Mouse (Mus musculus) kidney, embryonic 16.5 days (tissue): ENCODE data around the gene Tgfbr1. TPM values are rescaled to one million over a fixed set of nuclear protein-coding genes. Genes with fewer than 3 reads are reported as not detected.
A peak's percentile ranks its signal among the peaks of the same experiment; 100 is the strongest.

ENCODE experiments used
- ATAC-seq: fragments of 200-750 bp; cut with Nextera tagmentation; 2 replicates; pipeline ENCODE4 v1.8.0; 2017; ENCODE audit warnings: moderate TSS enrichment; ENCODE audit not compliant: low FRiP score, low TSS enrichment
- H3K27ac ChIP-seq: fragments of 300-500 bp; sonication (generic); 2 replicates; pipeline ENCODE4 v1.5.1; 2014; ENCODE audit warnings: low read length
- H3K27me3 ChIP-seq: fragments of 300-500 bp; sonication (generic); 2 replicates; pipeline ENCODE4 v1.6.1; 2014; ENCODE audit warnings: low read length, control low read depth, mixed read lengths; ENCODE audit not compliant: insufficient read depth
- H3K36me3 ChIP-seq: fragments of 300-500 bp; sonication (generic); 2 replicates; pipeline ENCODE4 v1.6.1; 2014; ENCODE audit warnings: low read length, control low read depth, mixed read lengths; ENCODE audit not compliant: insufficient read depth
- H3K4me1 ChIP-seq: fragments of 300-500 bp; sonication (generic); 2 replicates; pipeline ENCODE4 v1.6.1; 2014; ENCODE audit warnings: low read length, control low read depth, mixed read lengths; ENCODE audit not compliant: insufficient read depth
- H3K4me2 ChIP-seq: fragments of 300-500 bp; sonication (generic); replicated peaks from 2 replicates; pipeline ENCODE4 v1.6.1; 2014; ENCODE audit warnings: low read depth, low read length
- H3K4me3 ChIP-seq: fragments of 300-500 bp; sonication (generic); 2 replicates; pipeline ENCODE4 v1.5.1; 2014; ENCODE audit warnings: mild to moderate bottlenecking, low read length
- H3K9ac ChIP-seq: fragments of 300-500 bp; sonication (generic); replicated peaks from 2 replicates; pipeline ENCODE4 v1.6.1; 2014; ENCODE audit warnings: low read length
- H3K9me3 ChIP-seq: fragments of 300-500 bp; sonication (generic); 2 replicates; pipeline ENCODE4 v1.6.1; 2016; ENCODE audit warnings: low read length, control low read depth
- WGBS: fragments of 180-500 bp; shearing (Covaris S2); extraction: QIAGEN DNeasy Blood & Tissue Kit; methylation state at CpG from one replicate; pipeline ENCODE4 v1.1.7; 2014; 5-methylcytosine and 5-hydroxymethylcytosine counted together
- polyA plus RNA-seq: library from polyadenylated mRNA; unstranded; fragments of >200 nt; fragmentation: Nextera tagmentation; extraction: Ambion mirVana; gene quantifications from 2 replicates; pipeline ENCODE4 v1.2.1, GENCODE M21; 2015

Gene Tgfbr1
- polyA plus RNA-seq, 1 experiment from 2014 or later, result 44.7 TPM

GRCm38 (mm10) chr4:47417871-47418270 is 64.8 kb downstream of the Tgfbr1 start:
- H3K27me3 ChIP-seq, result no peaks in the 10 kb centered on the region
- no peak overlapping the region for H3K27ac ChIP-seq
- no peak overlapping the region for H3K4me2 ChIP-seq
- 73% methylated on average over 3 of the region's 3 CpGs for whole genome bisulfite sequencing
- no peak overlapping the region for H3K9ac ChIP-seq
- 0 out of 2 replicates have a peak, but pooled peaks cover 9% of the 10 kb centered on the region for H3K36me3 ChIP-seq
- no peaks in the 10 kb centered on the region for H3K9me3 ChIP-seq
- H3K4me1 ChIP-seq, result 0 out of 2 replicates have a peak, but pooled peaks cover 3% of the 10 kb centered on the region
- H3K4me3 ChIP-seq, result no peak overlapping the region
- ATAC-seq, result no peak

GRCm38 (mm10) chr4:47419268-47419973 is 66.4 kb downstream of the Tgfbr1 start:
- H3K4me2 ChIP-seq, result no peak overlapping the region
- 0 out of 2 replicates have a peak, but pooled peaks cover 6% of the 10 kb centered on the region for H3K36me3 ChIP-seq
- no peaks in the 10 kb centered on the region for H3K9me3 ChIP-seq
- H3K27me3 ChIP-seq, result no peaks in the 10 kb centered on the region
- ATAC-seq, result peak; percentile 60; the same call in 1 of the 2 replicates
- H3K9ac ChIP-seq, result no peak overlapping the region
- 21% methylated on average over 9 of the region's 9 CpGs for WGBS
- H3K4me3 ChIP-seq, result no peak overlapping the region
- no peak overlapping the region for H3K27ac ChIP-seq
- H3K4me1 ChIP-seq, result peaks cover 14% of the 10 kb centered on the region

- Histone ChIP-seq H3K27me3 (no peaks in the 10 kb centered on the region), H3K9me3 (no peaks in the 10 kb centered on the region), H3K9ac (no peak overlapping the region), H3K36me3 (0 out of 2 replicates have a peak, but pooled peaks cover 2% of the 10 kb centered on the region), H3K4me3 (no peak overlapping the region), H3K4me1 (peaks cover 22% of the 10 kb centered on the region), H3K27ac (no peak overlapping the region), H3K4me2 (no peak overlapping the region)
- 57% methylated on average over 7 of the region's 7 CpGs for WGBS
- no peak for ATAC-seq
Measured at GRCm38 (mm10) chr4:47420191-47420590, 67.2 kb downstream of the Tgfbr1 start.

- ATAC-seq, result no peak
- 31% methylated on average over 3 of the region's 3 CpGs for WGBS
Measured at GRCm38 (mm10) chr4:47422194-47422593, 69.2 kb downstream of the Tgfbr1 start.

GRCm38 (mm10) chr4:47422946-47423345 is 69.9 kb downstream of the Tgfbr1 start:
- H3K4me3 ChIP-seq, result no peak overlapping the region
- H3K27ac ChIP-seq, result no peak overlapping the region
- H3K4me2 ChIP-seq, result no peak overlapping the region
- no peak for ATAC-seq
- 85% methylated on average over 3 of the region's 3 CpGs for WGBS
- H3K9me3 ChIP-seq, result no peaks in the 10 kb centered on the region
- H3K4me1 ChIP-seq, result peaks cover 23% of the 10 kb centered on the region
- H3K9ac ChIP-seq, result no peak overlapping the region
- no peaks in the 10 kb centered on the region for H3K36me3 ChIP-seq
- H3K27me3 ChIP-seq, result 0 out of 2 replicates have a peak, but pooled peaks cover 4% of the 10 kb centered on the region

More at GRCm38 (mm10) chr4:47422194-47422593, 69.2 kb downstream of the Tgfbr1 start:
- Histone ChIP-seq H3K9ac (no peak overlapping the region), H3K27ac (no peak overlapping the region), H3K36me3 (no peaks in the 10 kb centered on the region), H3K27me3 (0 out of 2 replicates have a peak, but pooled peaks cover 2% of the 10 kb centered on the region), H3K9me3 (no peaks in the 10 kb centered on the region), H3K4me3 (no peak overlapping the region), H3K4me2 (no peak overlapping the region), H3K4me1 (peaks cover 23% of the 10 kb centered on the region)

- no peak overlapping the region for H3K27ac ChIP-seq
- 1% methylated on average over 2 of the region's 2 CpGs for WGBS
- H3K9ac ChIP-seq, result no peak overlapping the region
- no peak overlapping the region for H3K4me3 ChIP-seq
- no peaks in the 10 kb centered on the region for H3K9me3 ChIP-seq
- H3K36me3 ChIP-seq, result no peaks in the 10 kb centered on the region
- H3K4me2 ChIP-seq, result no peak overlapping the region
- 0 out of 2 replicates have a peak, but pooled peaks cover 4% of the 10 kb centered on the region for H3K27me3 ChIP-seq
- peak; percentile 43; the same call in 1 of the 2 replicates for ATAC-seq
- peaks cover 23% of the 10 kb centered on the region for H3K4me1 ChIP-seq
Measured at GRCm38 (mm10) chr4:47424376-47424775, 71.4 kb downstream of the Tgfbr1 start.

- ATAC-seq, result peak; percentile 14; the same call in 1 of the 2 replicates
- Histone ChIP-seq H3K27me3 (0 out of 2 replicates have a peak, but pooled peaks cover 4% of the 10 kb centered on the region), H3K9me3 (no peaks in the 10 kb centered on the region), H3K27ac (no peak overlapping the region), H3K4me1 (peaks cover 23% of the 10 kb centered on the region), H3K36me3 (no peaks in the 10 kb centered on the region), H3K9ac (no peak overlapping the region), H3K4me2 (no peak overlapping the region), H3K4me3 (no peak overlapping the region)
- WGBS, result 75% methylated on average over 16 of the region's 16 CpGs
Measured at GRCm38 (mm10) chr4:47425247-47425830, 72.3 kb downstream of the Tgfbr1 start.

GRCm38 (mm10) chr4:47427606-47428005 is 74.6 kb downstream of the Tgfbr1 start:
- WGBS, result 60% methylated on average over 3 of the region's 3 CpGs
- Histone ChIP-seq H3K4me2 (no peak overlapping the region), H3K9me3 (no peaks in the 10 kb centered on the region), H3K4me3 (no peak overlapping the region), H3K36me3 (no peaks in the 10 kb centered on the region), H3K27ac (no peak overlapping the region), H3K27me3 (0 out of 2 replicates have a peak, but pooled peaks cover 4% of the 10 kb centered on the region), H3K4me1 (peaks cover 21% of the 10 kb centered on the region), H3K9ac (no peak overlapping the region)
- no peak for ATAC-seq

- H3K9ac ChIP-seq, result no peak overlapping the region
- no peak for ATAC-seq
- H3K27ac ChIP-seq, result no peak overlapping the region
- peaks cover 10% of the 10 kb centered on the region; the same call in 1 of the 2 replicates for H3K27me3 ChIP-seq
- WGBS, result 47% methylated on average over 6 of the region's 6 CpGs
- no peak overlapping the region for H3K4me3 ChIP-seq
- no peaks in the 10 kb centered on the region for H3K9me3 ChIP-seq
- no peaks in the 10 kb centered on the region for H3K36me3 ChIP-seq
- H3K4me1 ChIP-seq, result no peaks in the 10 kb centered on the region
- H3K4me2 ChIP-seq, result no peak overlapping the region
Measured at GRCm38 (mm10) chr4:47430557-47430956, 77.5 kb downstream of the Tgfbr1 start.

GRCm38 (mm10) chr4:47431081-47431480 is 78.1 kb downstream of the Tgfbr1 start:
- no peak overlapping the region for H3K4me2 ChIP-seq
- no peak overlapping the region for H3K27ac ChIP-seq
- peaks cover 15% of the 10 kb centered on the region; the same call in 1 of the 2 replicates for H3K27me3 ChIP-seq
- no peak for ATAC-seq
- no peaks in the 10 kb centered on the region for H3K36me3 ChIP-seq
- WGBS, result 89% methylated on average over 5 of the region's 5 CpGs
- no peaks in the 10 kb centered on the region for H3K4me1 ChIP-seq
- H3K4me3 ChIP-seq, result no peak overlapping the region
- no peak overlapping the region for H3K9ac ChIP-seq
- no peaks in the 10 kb centered on the region for H3K9me3 ChIP-seq
